Mouse (Mus musculus): ENCODE measurements around the gene Alox15.
"Not testable (repeated sequence)": the region's sequence is repeated elsewhere in the genome, so short reads cannot be mapped to it uniquely, and the experiment has no call there.

Gene Alox15

GRCm38 (mm10) chr11:70351868-70352267 lies at the start of gene Alox15:
Alox15 (minus strand) TSS chr11:70352031.
- no peak for DNase-seq (ENCODE audit: low read depth, low spot score)

DNA sequence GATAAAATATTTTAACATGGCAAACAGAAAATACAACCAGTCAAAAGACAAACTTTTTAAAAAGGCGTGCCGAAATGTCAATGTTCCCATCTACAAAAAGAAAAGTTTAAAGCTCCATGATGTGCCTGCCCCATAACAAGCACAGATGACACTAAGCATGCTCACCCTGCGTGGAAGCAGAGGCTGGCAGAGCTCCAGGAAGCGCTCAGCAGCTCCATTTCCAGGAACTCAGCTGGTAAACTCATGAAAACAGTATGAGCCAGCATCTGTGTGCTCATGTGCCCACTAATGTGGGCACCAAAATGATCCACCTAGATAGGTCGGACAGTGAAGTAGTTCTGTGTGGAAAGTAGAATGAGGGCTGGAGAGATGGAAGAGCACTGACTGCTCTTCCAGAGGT lies 37.6 kb upstream of the Alox15 start:
- no peak for DNase-seq (ENCODE audit: low read depth, low spot score)

- DNase-seq (ENCODE audit: low read depth, low spot score), result no peak
Measured at GRCm38 (mm10) chr11:70387436-70387835, 35.6 kb upstream of the Alox15 start.

- DNase-seq (ENCODE audit: low read depth, low spot score), result no peak
Measured at GRCm38 (mm10) chr11:70384136-70384535, 32.3 kb upstream of the Alox15 start.

GRCm38 (mm10) chr11:70381330-70381729 lies 29.5 kb upstream of the Alox15 start:
- DNase-seq (ENCODE audit: low read depth, low spot score), result no peak

DNA sequence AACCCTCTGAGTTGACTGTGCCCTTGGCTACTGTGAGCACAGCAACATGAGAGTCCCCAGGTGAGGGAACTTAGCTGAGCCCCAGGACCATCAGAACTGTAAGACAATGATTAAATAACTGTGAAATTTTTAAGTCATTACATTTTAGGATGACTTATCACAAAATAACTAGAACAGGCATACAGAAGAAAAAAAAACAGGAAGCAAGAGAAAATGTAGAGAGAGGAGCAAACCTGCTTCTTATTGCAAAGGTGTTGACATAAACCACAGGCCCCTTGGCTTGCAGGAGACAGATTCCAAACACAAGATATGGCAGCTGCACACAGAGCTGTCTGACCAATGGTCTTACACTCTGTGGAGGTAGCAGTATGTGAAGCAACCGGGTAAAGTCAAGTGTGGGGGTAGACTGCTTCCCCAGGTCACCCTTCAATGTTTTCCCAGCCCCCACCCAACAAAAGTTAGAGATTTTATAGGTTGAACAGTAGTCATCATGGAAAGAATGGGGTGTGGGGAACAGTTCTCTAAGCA lies 28.7 kb upstream of the Alox15 start:
- DNase-seq (ENCODE audit: low read depth, low spot score), result no peak

- no peak for DNase-seq (ENCODE audit: low read depth, low spot score)
Measured at GRCm38 (mm10) chr11:70376054-70376453, 24.2 kb upstream of the Alox15 start.

GRCm38 (mm10) chr11:70374302-70374701 lies 22.5 kb upstream of the Alox15 start:
- DNase-seq (ENCODE audit: low read depth, low spot score), result no peak

- no peak for DNase-seq (ENCODE audit: low read depth, low spot score)
Measured at GRCm38 (mm10) chr11:70372849-70373557, 21.2 kb upstream of the Alox15 start.

DNA sequence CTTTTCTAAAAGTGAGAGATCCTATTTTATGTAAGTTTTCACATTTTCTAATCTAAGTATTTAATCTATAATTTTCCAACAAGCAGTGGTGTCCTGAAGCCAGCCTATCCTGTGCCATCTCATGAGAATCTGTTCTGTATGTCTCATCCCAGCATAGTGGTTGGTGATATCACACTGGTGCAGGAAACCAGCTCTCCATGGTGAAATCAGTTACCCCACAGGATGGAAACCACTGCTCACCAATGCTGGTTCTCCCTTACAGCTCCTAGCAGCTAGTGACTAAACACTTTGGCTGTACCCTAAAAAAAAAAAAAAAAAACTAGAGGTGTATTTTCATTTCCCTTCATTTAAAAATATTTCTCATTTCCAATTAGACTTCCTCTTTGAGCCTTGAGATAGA lies 20.6 kb upstream of the Alox15 start:
- DNase-seq (ENCODE audit: low read depth, low spot score), result no peak

DNA sequence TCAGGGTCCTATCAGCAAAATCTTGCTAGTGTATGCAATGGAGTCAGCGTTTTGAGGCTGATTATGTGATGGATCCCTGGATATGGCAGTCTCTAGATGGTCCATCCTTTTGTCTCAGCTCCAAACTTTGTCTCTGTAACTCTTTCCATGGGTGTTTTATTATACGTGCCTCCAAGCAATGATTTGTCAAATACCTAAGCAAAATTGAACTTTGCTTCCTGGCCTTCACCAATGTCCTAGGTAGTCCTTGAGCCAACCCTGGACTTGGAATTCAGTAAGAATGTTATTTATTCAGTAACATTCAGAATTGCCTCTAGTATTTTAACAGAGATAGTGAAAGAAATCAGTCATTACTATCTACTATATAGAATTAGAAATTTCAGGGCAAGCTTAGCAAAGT lies 16.8 kb upstream of the Alox15 start:
- DNase-seq (ENCODE audit: low read depth, low spot score), result not testable (repeated sequence)

- DNase-seq (ENCODE audit: low read depth, low spot score), result not testable (repeated sequence)
Measured at GRCm38 (mm10) chr11:70367701-70368100, 15.9 kb upstream of the Alox15 start.

- no peak for DNase-seq (ENCODE audit: low read depth, low spot score)
Measured at GRCm38 (mm10) chr11:70348630-70349029, 3.2 kb downstream of the Alox15 start.

DNA sequence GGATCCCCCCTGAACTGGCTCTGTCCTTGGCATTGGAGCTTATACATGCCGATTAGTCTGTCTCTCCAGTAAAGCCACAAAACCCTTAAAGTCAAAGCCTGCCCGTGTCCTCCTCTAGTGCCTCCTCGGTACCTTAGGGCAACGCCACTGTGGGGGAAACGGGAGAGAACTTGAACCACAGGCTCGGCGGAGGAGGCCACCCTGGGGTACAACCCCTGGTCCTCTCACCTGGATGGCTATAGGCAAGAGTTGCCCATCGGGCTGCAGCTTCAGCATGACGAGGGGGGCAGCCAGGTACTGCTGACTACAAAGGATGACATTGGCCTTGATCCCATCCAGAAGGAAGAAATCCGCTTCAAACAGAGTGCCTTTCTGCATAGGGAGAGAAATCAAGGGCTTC lies 4.0 kb downstream of the Alox15 start:
- DNase-seq (ENCODE audit: low read depth, low spot score), result no peak

DNA sequence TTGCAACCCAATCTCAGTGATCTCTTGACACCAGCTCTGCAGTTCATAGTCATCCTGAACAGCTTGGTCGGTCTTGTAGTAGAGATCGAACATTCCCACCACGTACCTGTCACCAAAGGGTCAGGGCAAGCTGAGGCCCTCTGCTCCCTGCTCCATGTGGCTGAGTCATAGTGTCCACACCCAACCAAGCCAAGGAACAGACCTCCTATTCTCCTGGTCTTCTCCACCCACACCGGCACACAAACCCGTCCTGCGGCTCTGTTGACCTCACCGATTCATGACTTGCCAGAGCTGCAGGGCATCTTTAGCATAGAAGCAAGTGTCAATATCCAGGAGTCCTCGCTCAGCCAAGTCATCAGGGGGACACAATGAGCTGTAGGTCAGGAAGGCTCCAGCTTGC lies 6.3 kb downstream of the Alox15 start:
- no peak for DNase-seq (ENCODE audit: low read depth, low spot score)

DNA sequence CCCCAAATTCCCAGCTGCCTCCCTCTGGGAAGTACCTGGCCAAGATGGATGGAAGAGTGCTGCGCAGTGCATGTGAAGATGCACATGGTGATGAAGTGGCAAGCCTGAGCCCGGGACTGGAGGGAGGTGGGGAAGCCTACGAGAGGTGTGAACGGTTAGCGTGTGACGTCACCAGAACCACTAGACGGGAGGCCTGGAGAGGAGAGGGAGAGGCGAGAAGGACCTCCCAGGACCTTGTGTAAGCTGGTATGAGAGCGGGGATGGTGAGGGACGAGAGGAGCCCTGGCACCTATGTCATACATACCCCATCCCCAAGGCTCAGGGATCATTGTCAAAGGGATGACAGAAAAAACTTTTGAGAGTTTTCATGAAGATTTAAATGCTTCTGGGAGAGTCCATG lies 6.8 kb downstream of the Alox15 start:
- DNase-seq (ENCODE audit: low read depth, low spot score), result no peak

GRCm38 (mm10) chr11:70339481-70339880 lies 12.3 kb downstream of the Alox15 start:
- peak; percentile 56 for DNase-seq (ENCODE audit: low read depth, low spot score)

DNA sequence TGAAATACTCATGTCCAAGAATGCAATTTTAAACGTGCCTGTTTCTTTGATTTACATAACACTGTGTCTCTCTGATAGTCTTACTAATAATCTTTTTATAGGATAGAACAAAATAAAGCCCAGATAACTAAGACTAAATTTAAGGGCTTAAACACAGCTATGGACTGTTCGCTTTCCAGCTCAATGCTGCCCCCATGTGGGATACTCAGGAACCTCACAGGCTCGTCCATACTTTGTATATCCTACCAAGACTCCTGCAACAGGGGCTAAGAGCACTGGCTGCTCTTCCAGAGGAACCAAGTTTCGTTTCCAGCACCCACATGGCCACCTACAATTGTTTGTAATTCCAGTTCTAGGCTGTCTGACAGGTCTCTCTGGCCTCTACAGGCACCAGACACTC lies 17.4 kb downstream of the Alox15 start:
- DNase-seq (ENCODE audit: low read depth, low spot score), result peak; percentile 72

- no peak for DNase-seq (ENCODE audit: low read depth, low spot score)
Measured at GRCm38 (mm10) chr11:70324726-70325125, 27.1 kb downstream of the Alox15 start.

DNA sequence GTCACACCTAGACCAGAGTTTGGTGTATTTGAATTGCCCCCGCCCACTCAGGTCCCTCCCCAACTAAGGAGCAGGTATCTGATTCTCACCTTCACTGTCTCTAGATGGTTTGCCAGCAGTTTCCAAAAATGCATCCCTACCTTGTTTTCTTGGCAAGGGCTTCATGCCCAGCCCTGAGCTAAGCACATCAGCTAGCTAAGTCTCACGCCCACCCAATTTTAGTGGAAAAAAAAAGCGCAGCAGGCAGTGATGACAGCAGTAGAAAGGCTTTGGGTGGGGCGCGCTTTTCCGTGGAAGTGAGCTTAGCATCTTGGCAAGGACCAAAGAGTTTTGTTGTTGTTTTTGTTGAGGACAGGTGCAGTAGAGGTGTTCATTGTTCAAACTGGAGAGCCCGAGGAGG lies 29.3 kb downstream of the Alox15 start, which contains the start of gene Alox12e:
Alox12e (minus strand) TSS at position 101 of the 400 bp plus-strand sequence.
- DNase-seq (ENCODE audit: low read depth, low spot score), result peak; percentile 46

DNA sequence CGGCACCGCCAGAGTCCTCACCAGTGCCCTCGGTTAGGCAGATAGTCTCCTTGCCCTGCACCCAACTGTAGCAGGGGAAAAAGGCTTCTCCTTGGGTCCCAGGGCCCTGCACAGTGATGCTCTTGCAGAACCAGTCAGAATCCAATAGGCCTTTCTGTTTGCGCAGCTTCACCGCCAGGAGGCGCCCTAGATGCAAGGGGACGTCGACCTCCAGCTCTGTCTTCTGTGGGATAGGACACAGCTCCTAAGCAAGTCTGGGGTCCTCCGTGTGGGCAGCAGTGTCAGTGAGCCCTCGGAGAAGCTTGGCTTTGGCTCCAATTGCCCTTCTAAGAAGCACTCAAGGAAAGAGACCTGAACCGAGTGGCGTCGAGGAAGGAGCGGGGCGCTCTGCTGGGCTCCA lies 30.2 kb downstream of the Alox15 start:
- peak; percentile 84 for DNase-seq (ENCODE audit: low read depth, low spot score)

DNA sequence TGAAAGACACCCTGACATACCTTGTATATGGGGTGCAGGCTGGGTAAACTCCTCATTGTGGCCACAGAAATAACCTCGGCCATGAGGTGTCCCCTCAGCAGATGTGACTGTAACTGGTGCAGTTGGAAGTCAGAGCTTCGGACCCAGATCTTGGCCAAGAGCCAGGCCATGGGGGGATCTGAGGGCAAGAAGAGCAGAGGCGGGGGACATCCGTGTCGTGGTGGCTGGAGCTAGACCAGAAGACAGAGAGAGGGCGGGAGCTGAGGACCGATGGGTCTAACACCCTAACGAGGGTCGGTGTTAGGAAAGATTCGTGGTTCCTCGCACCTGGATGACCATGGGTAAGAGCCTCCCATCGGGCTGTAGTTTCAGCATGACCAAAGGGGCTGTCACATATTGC lies 32.2 kb downstream of the Alox15 start:
- DNase-seq (ENCODE audit: low read depth, low spot score), result no peak

GRCm38 (mm10) chr11:70313833-70314232 lies 38.0 kb downstream of the Alox15 start:
- DNase-seq (ENCODE audit: low read depth, low spot score), result peak; percentile 68

- peak; percentile 66 for DNase-seq (ENCODE audit: low read depth, low spot score)
Measured at GRCm38 (mm10) chr11:70309341-70309740, 42.5 kb downstream of the Alox15 start.

Measured in ZHBTc4 (cell line).